In the genomic region with DNA sequence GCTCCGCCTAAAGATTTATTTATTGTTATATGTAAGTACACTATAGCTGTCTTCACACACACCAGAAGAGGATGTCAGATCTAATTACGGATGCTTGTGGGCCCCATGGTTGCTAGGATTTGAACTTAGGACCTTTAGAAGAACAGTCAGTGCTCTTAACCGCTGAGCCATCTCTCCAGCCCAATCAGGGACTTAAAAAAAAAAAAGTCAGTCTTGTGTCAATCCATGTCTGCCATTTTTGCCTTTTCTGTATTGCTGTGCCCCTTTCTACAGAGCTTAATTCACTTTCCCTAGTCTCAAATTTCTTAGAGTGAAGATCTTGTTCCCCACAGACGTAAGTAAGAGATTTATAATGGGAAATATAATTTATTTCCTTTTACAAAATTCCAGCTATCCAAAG, we compare ENCODE assay signal across 36 mouse cellular contexts. TPM values are rescaled to one million over a fixed set of nuclear protein-coding genes. Genes with fewer than 3 reads are reported as not detected.
"Had no signal": no experiment of that assay in that cellular context is flagged by ENCODE, and none has a peak within 500 bp of the region (broad histone marks: within the 10 kb centered on the region; RNA-seq: fewer than 3 reads in every experiment).

No protein-coding gene starts in this region.

- H3K9me3 ChIP-seq: heart, embryonic 12.5 days; heart, embryonic 13.5 days; heart, embryonic 15.5 days; hindbrain, embryonic 10.5 days; hindbrain, embryonic 12.5 days; hindbrain, embryonic 13.5 days; hindbrain, embryonic 15.5 days; intestine, embryonic 15.5 days; kidney, embryonic 15.5 days had no signal

- H3K4me2 ChIP-seq: heart, embryonic 11.5 days; heart, embryonic 12.5 days; heart, embryonic 13.5 days; heart, embryonic 15.5 days; hindbrain, embryonic 12.5 days; hindbrain, embryonic 13.5 days; hindbrain, embryonic 14.5 days; hindbrain, embryonic 15.5 days; intestine, embryonic 15.5 days; kidney, embryonic 15.5 days had no signal

- H3K27me3 ChIP-seq: heart, embryonic 12.5 days; heart, embryonic 13.5 days; heart, embryonic 15.5 days; hindbrain, embryonic 12.5 days; hindbrain, embryonic 15.5 days; intestine, embryonic 15.5 days; kidney, embryonic 15.5 days had no signal

- DNase-seq: heart, postnatal 10 days; heart, postnatal 14 days; heart, postnatal 36 days; heart, postnatal 4 days; kidney, adult 11 months; kidney, adult 18-20 months; kidney, adult 2 months; kidney, adult 8-10 months; kidney, adult 9 months; kidney, postnatal 10 days; kidney, postnatal 14 days; kidney, postnatal 25 days; kidney, postnatal 36 days; kidney, postnatal 4 days; layer of hippocampus, adult 9-11 months; layer of hippocampus, postnatal 36 days had no signal

- H3K9ac ChIP-seq: heart, embryonic 12.5 days; heart, embryonic 13.5 days; heart, embryonic 15.5 days; hindbrain, embryonic 12.5 days; hindbrain, embryonic 13.5 days; hindbrain, embryonic 14.5 days; hindbrain, embryonic 15.5 days; intestine, embryonic 15.5 days; kidney, embryonic 15.5 days had no signal

- H3K27ac ChIP-seq: heart, embryonic 13.5 days; heart, embryonic 15.5 days; hindbrain, embryonic 10.5 days; hindbrain, embryonic 12.5 days; hindbrain, embryonic 13.5 days; hindbrain, embryonic 14.5 days; hindbrain, embryonic 15.5 days; hindbrain, postnatal 0 days; intestine, embryonic 15.5 days; kidney, embryonic 15.5 days; kidney, postnatal 0 days; layer of hippocampus, adult 2 months; left cerebral cortex, adult 2 months had no signal

- H3K4me3 ChIP-seq: heart, embryonic 12.5 days; heart, embryonic 13.5 days; heart, embryonic 15.5 days; hindbrain, embryonic 10.5 days; hindbrain, embryonic 12.5 days; hindbrain, embryonic 13.5 days; hindbrain, embryonic 15.5 days; intestine, embryonic 15.5 days; kidney, embryonic 15.5 days; layer of hippocampus, adult 2 months; left cerebral cortex, adult 2 months had no signal

- H3K36me3 ChIP-seq: hindbrain, embryonic 10.5 days; hindbrain, embryonic 12.5 days; hindbrain, embryonic 13.5 days; hindbrain, embryonic 15.5 days; intestine, embryonic 15.5 days; kidney, embryonic 15.5 days had no signal

RNA-seq across cellular contexts. Expression of gene Adprhl1, which starts 35.5 kb away (rescaled TPM):
- total RNA-seq: hematopoietic stem cell, adult 5-6 weeks; hindbrain, postnatal 0 days had no signal
- polyA plus RNA-seq: hindbrain, embryonic 14.5 days; inflammation-experienced regulatory T-cells, adult 6 months; intestine, postnatal 0 days; kidney, embryonic 14.5 days; kidney, postnatal 0 days; large intestine, adult 2 months had no signal
